Mouse (Mus musculus) left cerebral cortex, postnatal 25 days (tissue): Measurements from ENCODE around the gene Tiprl. TPM values are rescaled to one million over a fixed set of nuclear protein-coding genes. Genes with fewer than 3 reads are reported as not detected.
A peak's percentile ranks its signal among the peaks of the same experiment; 100 is the strongest.

Source experiments
- DNase-seq, 2 experiments: peaks; one replicate each; pipeline ENCODE4 v3.0.0; 2022; ENCODE audit warnings: low spot score in 2 of 2, mixed read lengths in 1 of 2
- intact Hi-C: fragments of 180-260 bp; cut with DNase I; formaldehyde crosslinking; loops from one replicate; pipeline ENCODE4 v1.15.1; 2025
- total RNA-seq, 2 experiments: library from RNA; stranded (reverse); gene quantifications; 2 replicates each; pipeline ENCODE4 v1.2.3; 2021

Gene Tiprl
- total RNA-seq, 2 experiments from 2014 or later, result 59.0 to 60.6 TPM

GRCm38 (mm10) chr1:165186491-165186890 lies 50.3 kb downstream of the Tiprl start:
- DNase-seq, result no peak
- intact Hi-C loops, result no loop called here

DNA sequence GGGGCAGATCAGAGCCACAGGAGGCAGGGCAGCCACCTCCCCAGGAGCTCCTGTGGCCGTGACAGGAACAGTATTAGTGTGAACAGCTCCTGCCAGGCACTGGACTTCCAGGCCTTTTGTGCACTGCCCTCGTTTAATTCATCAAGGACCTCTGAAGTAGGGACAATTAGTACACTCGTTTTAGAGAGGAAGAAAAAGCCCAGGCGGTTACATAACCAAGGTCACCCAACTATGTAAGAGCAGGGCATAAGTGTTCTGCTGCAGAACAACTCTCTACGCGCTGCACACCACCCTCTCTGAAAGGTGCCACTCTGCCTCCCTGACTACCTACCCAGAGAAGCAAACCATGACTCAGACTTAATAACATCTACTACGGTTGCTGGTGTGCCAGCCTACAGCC lies 51.7 kb downstream of the Tiprl start:
- peak in 1 of 2 experiments; percentile 18 for DNase-seq
- intact Hi-C loops, result no loop called here

DNA sequence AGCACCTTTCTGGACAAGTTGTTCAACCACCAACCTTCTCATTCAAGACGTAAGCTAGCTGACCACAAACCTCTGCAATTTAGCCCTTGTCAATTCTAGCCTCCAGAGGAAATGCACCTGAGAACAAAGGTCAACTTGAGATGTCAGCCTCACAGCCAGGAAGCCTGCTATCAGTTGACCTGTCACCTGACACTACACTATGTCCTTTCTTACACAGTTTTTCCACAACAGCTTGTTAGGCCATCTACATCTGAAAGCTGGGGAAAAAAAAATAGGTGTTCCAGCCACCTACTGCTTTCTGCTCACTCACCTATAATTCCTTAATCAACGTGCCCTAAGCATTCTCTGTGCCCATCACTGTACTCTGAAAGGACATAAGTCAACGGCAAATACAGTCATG lies 52.6 kb downstream of the Tiprl start:
- intact Hi-C loops, result no loop called here
- no peak for DNase-seq

GRCm38 (mm10) chr1:165183400-165183799 lies 53.4 kb downstream of the Tiprl start:
- intact Hi-C loops, result no loop called here
- DNase-seq, result no peak

DNA sequence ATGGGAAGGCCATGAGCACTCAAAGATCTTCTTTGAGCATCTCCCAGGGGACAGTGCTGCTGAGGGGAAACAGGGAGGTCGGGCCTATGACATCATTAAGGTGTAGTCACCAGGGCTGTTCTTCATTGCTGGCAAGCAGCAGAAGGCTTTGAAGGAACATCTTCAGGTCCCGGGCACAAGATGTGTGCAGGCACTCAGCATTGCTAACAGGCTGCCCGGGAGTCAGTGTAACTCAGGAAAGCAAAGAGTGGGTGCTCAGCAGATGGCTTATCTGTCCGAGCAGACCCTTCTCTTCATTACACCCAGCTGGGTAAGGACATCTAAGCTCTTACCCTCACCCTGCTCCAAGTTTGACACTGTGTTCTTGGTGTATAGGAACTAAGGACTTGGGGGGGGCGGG lies 57.5 kb downstream of the Tiprl start:
- no peak for DNase-seq
- intact Hi-C loops, result no loop called here

DNA sequence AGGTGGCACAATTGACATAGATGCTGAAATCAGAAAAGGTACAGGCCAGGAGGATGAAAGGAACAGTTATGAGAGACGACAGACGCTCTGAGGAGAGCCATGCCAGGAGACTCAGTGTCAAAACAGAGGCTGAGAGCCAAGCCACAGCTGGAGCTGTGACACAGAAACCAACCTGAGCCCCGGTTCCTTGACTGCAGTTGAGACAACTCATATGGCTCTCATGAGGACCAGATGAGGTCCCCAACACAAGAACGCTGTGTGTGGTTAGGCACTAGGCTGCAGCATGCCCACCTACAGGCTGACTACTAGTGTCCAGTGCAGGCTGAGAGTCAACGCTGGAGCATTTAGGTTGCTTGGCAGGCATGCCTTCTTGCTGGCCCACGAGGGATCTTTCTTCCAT lies 58.7 kb downstream of the Tiprl start:
- intact Hi-C loops, result no loop called here
- DNase-seq, result no peak

GRCm38 (mm10) chr1:165174059-165174616 lies 62.7 kb downstream of the Tiprl start:
- no peak for DNase-seq
- intact Hi-C loops, result no loop called here

DNA sequence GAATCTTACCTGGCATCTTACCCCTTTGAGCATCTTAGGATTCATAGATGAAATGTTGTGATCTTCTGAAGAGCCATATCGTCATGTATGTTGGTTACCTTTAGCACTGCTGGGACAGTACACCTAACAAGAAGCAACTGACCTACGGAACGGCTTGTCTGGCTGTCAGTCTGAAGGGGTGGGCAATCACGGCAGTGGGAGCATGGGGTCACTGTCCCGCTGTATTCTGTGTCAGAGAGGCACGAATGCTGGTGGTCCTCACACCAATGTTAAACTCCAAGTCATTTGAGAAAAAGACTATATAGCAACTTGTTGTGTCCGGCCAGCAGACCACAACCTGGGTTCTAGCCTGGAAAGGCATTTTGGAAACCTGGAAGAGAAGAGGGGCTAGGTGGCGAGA lies 65.5 kb downstream of the Tiprl start:
- intact Hi-C loops, result no loop called here
- no peak for DNase-seq

- no peak for DNase-seq
These were observed 66.6 kb downstream of the Tiprl start for GRCm38 (mm10) chr1:165170157-165170556.

DNA sequence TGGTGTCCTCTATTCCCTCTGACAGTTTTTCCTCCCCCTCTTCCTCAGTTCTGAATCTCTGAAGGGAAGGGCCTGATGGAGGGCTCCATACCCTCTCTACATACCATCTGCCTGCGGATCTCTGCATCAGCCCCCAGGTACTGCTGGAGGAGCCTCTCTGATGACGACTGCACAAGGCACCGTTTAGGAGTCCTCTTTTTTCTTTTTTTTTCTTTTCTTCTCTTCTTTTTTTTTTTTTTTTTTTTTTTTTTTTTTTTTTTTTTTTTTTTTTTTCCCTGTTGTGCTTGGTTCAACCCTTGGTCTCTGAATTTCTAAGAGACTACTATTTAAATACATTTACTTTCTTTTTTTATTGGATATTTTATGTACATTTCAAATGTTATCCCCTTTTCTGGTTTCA lies 67.3 kb downstream of the Tiprl start:
- intact Hi-C loops, result no loop called here
- DNase-seq, result no peak

More at GRCm38 (mm10) chr1:165170157-165170556, 66.6 kb downstream of the Tiprl start:
- intact Hi-C loops, result no loop called here

- intact Hi-C loops, result no loop called here
- no peak for DNase-seq
These were observed 71.9 kb downstream of the Tiprl start for GRCm38 (mm10) chr1:165164920-165165319.

Other genes with a start within 250 kb of the Tiprl start
- not detected for gene Tbx19, start 76.2 kb downstream of the Tiprl start, total RNA-seq
- gene Sft2d2, start 42.6 kb downstream of the Tiprl start, total RNA-seq, result 10 to 100 TPM; 12.6 to 12.9 TPM
- 1 to 10 TPM; 7.5 to 8.6 TPM for gene Gpr161, start 58.8 kb upstream of the Tiprl start, total RNA-seq
- gene Dcaf6, start 223.5 kb upstream of the Tiprl start, total RNA-seq, result 100 to 1,000 TPM in 1 of 2 experiments, 10 to 100 TPM in 1; 90.9 to 101 TPM
- gene Mpc2, start 223.6 kb upstream of the Tiprl start, total RNA-seq, result 100 to 1,000 TPM; 126 to 141 TPM
- gene Adcy10, start 248.2 kb upstream of the Tiprl start, total RNA-seq, result under 1 TPM; 0.41 to 0.71 TPM